Mouse (Mus musculus) urinary bladder, adult 2 months (tissue): ENCODE results near the gene Adra1b. TPM values are rescaled to one million over a fixed set of nuclear protein-coding genes. Genes with fewer than 3 reads are reported as not detected.
A peak's percentile ranks its signal among the peaks of the same experiment; 100 is the strongest.

Source experiments
- DNase-seq: peaks from one replicate; pipeline ENCODE4 v3.0.0; 2022; ENCODE audit warnings: low spot score
- polyA plus RNA-seq: library from polyadenylated mRNA; depleted of rRNA; stranded (reverse); fragments of >200 nt; gene quantifications from 2 replicates; pipeline ENCODE4 v1.2.3, GENCODE M21; 2012

Adra1b gene
- polyA plus RNA-seq, 1 experiment = 2.2 TPM

GRCm38 (mm10) chr11:43895323-43895722 lies 5.7 kb downstream of the Adra1b start:
- DNase-seq = no peak

GRCm38 (mm10) chr11:43892546-43892945 lies 8.5 kb downstream of the Adra1b start:
- DNase-seq = no peak

- no peak for DNase-seq
Measured at GRCm38 (mm10) chr11:43891457-43891856, 9.6 kb downstream of the Adra1b start.

GRCm38 (mm10) chr11:43889208-43889915 lies 11.6 kb downstream of the Adra1b start:
- no peak for DNase-seq

GRCm38 (mm10) chr11:43888736-43889135 lies 12.3 kb downstream of the Adra1b start:
- DNase-seq = no peak

- DNase-seq = no peak
Measured at GRCm38 (mm10) chr11:43887597-43887996, 13.4 kb downstream of the Adra1b start.

GRCm38 (mm10) chr11:43884521-43884920 lies 16.5 kb downstream of the Adra1b start:
- DNase-seq = no peak

- DNase-seq = no peak
Measured at GRCm38 (mm10) chr11:43883641-43884181, 17.3 kb downstream of the Adra1b start.

GRCm38 (mm10) chr11:43877211-43877610 lies 23.8 kb downstream of the Adra1b start:
- no peak for DNase-seq

- DNase-seq = no peak
Measured at GRCm38 (mm10) chr11:43867721-43868281, 33.2 kb downstream of the Adra1b start.

GRCm38 (mm10) chr11:43865298-43866165 lies 35.5 kb downstream of the Adra1b start:
- no peak for DNase-seq

GRCm38 (mm10) chr11:43853046-43853445 lies 48.0 kb downstream of the Adra1b start:
- no peak for DNase-seq

GRCm38 (mm10) chr11:43848056-43848455 lies 53.0 kb downstream of the Adra1b start:
- no peak for DNase-seq

GRCm38 (mm10) chr11:43841596-43841995 lies 59.4 kb downstream of the Adra1b start:
- no peak for DNase-seq

- DNase-seq = no peak
Measured at GRCm38 (mm10) chr11:43840491-43840890, 60.5 kb downstream of the Adra1b start.

GRCm38 (mm10) chr11:43835880-43836740 lies 64.9 kb downstream of the Adra1b start:
- DNase-seq = peak; percentile 74

- no peak for DNase-seq
Measured at GRCm38 (mm10) chr11:43835456-43835855, 65.6 kb downstream of the Adra1b start.

- no peak for DNase-seq
Measured at GRCm38 (mm10) chr11:43834531-43834930, 66.5 kb downstream of the Adra1b start.

GRCm38 (mm10) chr11:43831530-43831929 lies 69.5 kb downstream of the Adra1b start:
- no peak for DNase-seq

- DNase-seq = no peak
Measured at GRCm38 (mm10) chr11:43826769-43827168, 74.2 kb downstream of the Adra1b start.

- no peak for DNase-seq
Measured at GRCm38 (mm10) chr11:43823349-43823748, 77.7 kb downstream of the Adra1b start.
